Mouse (Mus musculus) bone marrow, adult 2 months (tissue): ENCODE data around the gene Tmem28. TPM values are rescaled to one million over a fixed set of nuclear protein-coding genes. Genes with fewer than 3 reads are reported as not detected.

Experiments
- H3K27ac ChIP-seq: fragments of 200-500 bp; 2 replicates; pipeline ENCODE4 v1.5.1; 2012; ENCODE audit warnings: low read depth, mild to moderate bottlenecking, control low read depth, inconsistent platforms, low read length; ENCODE audit not compliant: control insufficient read depth, poor library complexity, insufficient read depth
- H3K4me1 ChIP-seq: fragments of 200-500 bp; 2 replicates; pipeline ENCODE4 v1.6.1; 2011; ENCODE audit warnings: low read length; ENCODE audit not compliant: control insufficient read depth, insufficient read depth
- H3K4me3 ChIP-seq: fragments of 200-500 bp; replicated peaks from 2 replicates; pipeline ENCODE3; 2011; ENCODE audit warnings: mild to moderate bottlenecking, low read depth, low read length, control low read depth; ENCODE audit not compliant: control insufficient read depth
- CTCF ChIP-seq: fragments of 200-500 bp; IDR thresholded peaks from 2 replicates; pipeline ENCODE4 v1.5.1; 2011; ENCODE audit warnings: low read length, control low read depth; ENCODE audit not compliant: control insufficient read depth, insufficient read depth
- POLR2A ChIP-seq: fragments of 200-500 bp; IDR thresholded peaks from 2 replicates; pipeline ENCODE4 v1.6.1; 2011; ENCODE audit warnings: low read depth, mild to moderate bottlenecking, control low read depth, low read length, borderline replicate concordance; ENCODE audit not compliant: control insufficient read depth
- WGBS: fragments of 180-500 bp; shearing (Covaris S2); methylation state at CpG from one replicate; pipeline ENCODE4 v1.1.7; 2018; 5-methylcytosine and 5-hydroxymethylcytosine counted together
- polyA plus RNA-seq: library from polyadenylated mRNA; stranded (reverse); fragments of >200 nt; gene quantifications from 2 replicates; pipeline ENCODE4 v1.2.4, GENCODE M21; 2011; ENCODE audit warnings: low replicate concordance; ENCODE audit not compliant: missing spikeins, insufficient read depth, insufficient read length

Gene Tmem28
- polyA plus RNA-seq, 1 experiment, result not detected

DNA sequence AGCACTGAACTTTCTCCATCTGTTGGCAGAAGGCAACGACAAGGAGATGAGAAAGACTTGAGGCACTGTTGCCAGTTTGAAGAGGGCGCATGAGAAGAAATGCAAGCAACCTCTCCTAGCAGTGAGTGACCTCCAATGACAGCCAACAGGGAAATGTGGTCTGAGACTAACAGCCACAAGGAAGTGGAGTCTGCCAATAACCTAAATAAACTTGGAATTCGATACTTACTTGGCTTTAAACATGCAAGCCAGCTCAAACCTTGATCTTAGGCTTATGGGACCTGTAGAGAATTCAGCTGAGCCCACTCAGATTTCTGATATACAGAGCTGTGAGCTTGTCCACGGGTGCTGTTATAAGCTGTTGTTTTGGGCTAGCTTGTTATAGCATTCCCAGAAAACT, 51.4 kb downstream of the Tmem28 start:
- no peaks in the 10 kb centered on the region for H3K4me1 ChIP-seq
- 56% methylated on average over 4 of the region's 4 CpGs for whole genome bisulfite sequencing
- H3K27ac ChIP-seq, result no peak overlapping the region
- H3K4me3 ChIP-seq, result no peak overlapping the region
- TF ChIP-seq POLR2A (no peak), CTCF (no peak)

DNA sequence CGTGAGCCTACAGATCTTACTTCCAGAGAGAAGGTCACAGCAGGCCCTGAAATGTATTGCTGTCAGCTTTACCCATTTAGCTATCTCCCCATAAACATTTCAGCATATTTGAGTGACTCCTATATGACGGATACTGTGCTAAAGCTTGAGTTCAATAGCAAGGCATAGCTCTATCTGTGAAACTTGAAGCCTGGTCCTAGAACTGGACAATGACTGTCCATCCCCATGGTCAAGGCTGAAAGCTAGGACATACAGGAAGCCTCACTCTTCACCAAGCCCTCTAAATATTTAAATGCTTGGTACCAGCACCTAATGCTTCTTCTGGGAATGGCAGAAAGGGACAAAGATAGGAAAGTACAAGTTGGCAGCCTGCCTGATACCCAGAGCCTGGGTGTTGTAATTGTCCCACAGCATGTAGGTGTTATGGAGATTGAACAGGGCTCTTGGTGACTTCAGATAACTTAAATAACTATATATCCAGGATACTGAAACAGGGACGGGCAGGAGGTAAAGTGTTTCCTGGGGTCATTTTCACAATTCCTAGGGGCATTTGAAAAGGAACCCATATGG, 51.9 kb downstream of the Tmem28 start:
- TF ChIP-seq CTCF (no peak), POLR2A (no peak)
- Histone ChIP-seq H3K27ac (no peak overlapping the region), H3K4me3 (no peak overlapping the region), H3K4me1 (no peaks in the 10 kb centered on the region)
- WGBS, result 74% methylated on average over 3 of the region's 3 CpGs

DNA sequence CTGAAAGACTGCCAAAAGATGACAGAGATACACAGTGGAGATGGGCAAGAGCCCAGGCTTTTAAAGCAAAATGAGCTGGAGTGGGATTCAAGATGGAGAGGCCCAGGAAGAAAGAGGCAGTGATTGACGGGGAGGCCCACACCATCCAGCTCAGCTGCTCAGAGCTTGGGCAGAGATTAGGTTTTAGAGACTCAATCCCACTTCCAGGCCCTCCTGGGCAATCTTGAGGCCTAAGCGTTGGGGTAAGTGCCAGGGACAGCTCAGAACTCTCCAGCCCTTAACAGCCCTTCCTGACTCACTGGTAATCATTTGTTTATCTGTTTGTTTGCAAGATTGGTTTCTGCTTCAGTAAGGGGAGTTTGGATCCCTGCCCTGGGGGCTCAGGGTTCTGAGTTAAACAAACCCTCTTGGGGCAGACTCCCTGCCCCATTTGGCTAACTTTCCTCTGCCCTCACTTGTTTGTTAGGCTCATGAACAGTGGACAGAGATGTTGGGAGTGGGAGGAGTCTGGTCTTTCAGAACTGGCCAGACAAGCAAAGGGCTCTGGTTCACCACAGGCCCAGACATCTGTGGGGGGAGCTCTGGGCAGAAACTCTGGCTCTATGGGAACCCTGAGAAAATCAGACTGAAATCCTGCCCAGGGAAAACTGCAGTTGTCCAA, 52.6 kb downstream of the Tmem28 start:
- no peak overlapping the region for H3K4me3 ChIP-seq
- H3K4me1 ChIP-seq, result no peaks in the 10 kb centered on the region
- H3K27ac ChIP-seq, result no peak overlapping the region
- no peak for TF ChIP-seq POLR2A
- TF ChIP-seq CTCF, result no peak
- 80% methylated on average over 2 of the region's 2 CpGs for WGBS

DNA sequence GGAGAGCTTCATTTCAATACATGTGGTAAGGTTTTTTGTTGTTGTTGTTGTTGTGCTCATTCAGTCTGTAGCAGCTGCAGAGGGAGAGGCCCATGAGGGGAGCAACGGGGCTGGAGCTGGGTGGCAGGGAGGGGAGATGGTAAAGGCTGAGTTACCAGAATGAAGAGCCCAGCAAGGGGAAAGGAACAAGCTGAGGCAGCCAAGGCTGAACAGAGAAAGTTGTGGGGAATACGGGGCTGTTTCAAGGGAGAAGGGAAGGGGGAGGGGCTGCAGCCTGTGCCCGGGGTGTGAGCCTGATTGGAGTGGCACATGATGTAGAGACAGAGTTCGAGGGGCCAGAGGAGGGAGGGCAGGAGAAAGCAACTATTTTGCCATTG, 53.1 kb downstream of the Tmem28 start:
- 33% methylated on average over 4 of the region's 4 CpGs for WGBS
- no peak for TF ChIP-seq CTCF
- TF ChIP-seq POLR2A, result no peak
- no peak overlapping the region for H3K4me3 ChIP-seq

DNA sequence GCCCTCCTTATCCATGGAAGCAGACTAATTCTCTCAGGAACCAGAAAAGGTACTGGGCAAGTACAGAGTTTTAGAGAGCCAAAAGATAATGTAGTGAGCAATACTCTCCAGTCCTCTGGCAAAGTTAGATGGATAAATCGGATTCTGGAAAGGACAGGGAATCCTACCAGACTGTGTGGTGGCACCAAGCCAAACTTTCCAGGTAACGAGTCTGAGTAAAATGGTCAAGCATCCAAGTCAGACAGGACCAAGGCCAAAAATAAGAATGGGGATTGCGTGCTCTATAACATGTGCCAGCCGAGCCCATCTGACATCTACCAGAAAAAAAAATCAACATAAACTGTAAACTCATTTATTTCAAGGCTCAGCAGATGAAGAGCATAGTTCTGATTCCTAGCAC, 56.0 kb downstream of the Tmem28 start:
- Histone ChIP-seq H3K27ac (no peak overlapping the region), H3K4me1 (no peaks in the 10 kb centered on the region), H3K4me3 (no peak overlapping the region)
- no peak for TF ChIP-seq POLR2A
- 83% methylated on average over 4 of the region's 4 CpGs for WGBS

More for the DNA sequence above, 53.1 kb downstream of the Tmem28 start:
- Histone ChIP-seq H3K4me1 (no peaks in the 10 kb centered on the region), H3K27ac (no peak overlapping the region)

DNA sequence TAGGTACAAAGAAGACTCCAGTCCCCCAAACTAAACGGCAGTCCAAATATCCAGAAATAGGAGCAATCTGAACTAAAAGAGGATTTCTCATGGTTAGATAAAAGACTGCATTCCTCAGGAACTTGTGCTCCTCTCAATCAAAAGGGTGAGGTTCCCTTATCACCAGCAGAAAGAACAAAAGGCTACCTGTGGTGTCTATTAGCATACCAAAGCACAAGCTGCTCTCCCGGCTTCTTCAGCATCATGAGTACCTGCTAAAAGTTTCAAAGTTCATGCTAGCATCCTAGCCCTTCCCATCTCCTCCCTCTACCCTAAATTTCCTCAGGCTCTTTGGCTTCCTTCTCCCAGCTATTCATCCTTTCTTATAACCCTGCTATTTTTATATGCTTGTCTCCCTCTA, 62.6 kb downstream of the Tmem28 start:
- TF ChIP-seq POLR2A (no peak), CTCF (no peak)
- H3K4me3 ChIP-seq, result no peak overlapping the region
- H3K4me1 ChIP-seq, result no peaks in the 10 kb centered on the region
- H3K27ac ChIP-seq, result no peak overlapping the region
- WGBS, result 53% methylated on average over 2 of the region's 2 CpGs

Other genes starting within 250 kb of the Tmem28 start
- 0.32 and 0.70 TPM in 2 replicates for gene Eda, start 154.6 kb downstream of the Tmem28 start, polyA plus RNA-seq